Mouse (Mus musculus): ENCODE data around the gene Gm37240.

The Gm37240 gene

GRCm38 (mm10) chr3:85571276-85571675 lies 316.0 kb downstream of the Gm37240 start:
- DNase-seq: no peak

GRCm38 (mm10) chr3:85564603-85565002 lies 322.7 kb downstream of the Gm37240 start:
- no peak for DNase-seq

- DNase-seq: no peak
Observed at GRCm38 (mm10) chr3:85553731-85554277, 333.5 kb downstream of the Gm37240 start.

- no peak for DNase-seq
Observed at GRCm38 (mm10) chr3:85551352-85551751, 336.0 kb downstream of the Gm37240 start.

- DNase-seq: no peak
Observed at GRCm38 (mm10) chr3:85550312-85550711, 337.0 kb downstream of the Gm37240 start.

- DNase-seq: peak in 1 of 2 experiments; percentile 2
Observed at GRCm38 (mm10) chr3:85543652-85544051, 343.7 kb downstream of the Gm37240 start.

GRCm38 (mm10) chr3:85542765-85543164 lies 344.6 kb downstream of the Gm37240 start:
- DNase-seq: no peak

- DNase-seq: no peak
Observed at GRCm38 (mm10) chr3:85535621-85536520, 351.4 kb downstream of the Gm37240 start.

GRCm38 (mm10) chr3:85535042-85535441 lies 352.3 kb downstream of the Gm37240 start:
- no peak for DNase-seq

- DNase-seq: no peak
Observed at GRCm38 (mm10) chr3:85532376-85532775, 354.9 kb downstream of the Gm37240 start.

GRCm38 (mm10) chr3:85530601-85531161 lies 356.6 kb downstream of the Gm37240 start:
- DNase-seq: no peak

GRCm38 (mm10) chr3:85521311-85521907 lies 365.9 kb downstream of the Gm37240 start:
- DNase-seq: no peak

- no peak for DNase-seq
Observed at GRCm38 (mm10) chr3:85518668-85519067, 368.6 kb downstream of the Gm37240 start.

GRCm38 (mm10) chr3:85518072-85518471 lies 369.2 kb downstream of the Gm37240 start:
- DNase-seq: no peak

GRCm38 (mm10) chr3:85516739-85517396 lies 370.4 kb downstream of the Gm37240 start:
- DNase-seq: no peak

GRCm38 (mm10) chr3:85514700-85515099 lies 372.6 kb downstream of the Gm37240 start:
- DNase-seq: no peak

- DNase-seq: no peak
Observed at GRCm38 (mm10) chr3:85508717-85509279, 378.5 kb downstream of the Gm37240 start.

- DNase-seq: no peak
Observed at GRCm38 (mm10) chr3:85500096-85500495, 387.2 kb downstream of the Gm37240 start.

GRCm38 (mm10) chr3:85496146-85496545 lies 391.2 kb downstream of the Gm37240 start:
- no peak for DNase-seq

GRCm38 (mm10) chr3:85493796-85494195 lies 393.5 kb downstream of the Gm37240 start:
- no peak for DNase-seq

- DNase-seq: no peak
Observed at GRCm38 (mm10) chr3:85490204-85490603, 397.1 kb downstream of the Gm37240 start.

- no peak for DNase-seq
Observed at GRCm38 (mm10) chr3:85487379-85487778, 399.9 kb downstream of the Gm37240 start.

Measured in thymus, postnatal 36 days (tissue).